Mouse (Mus musculus): ENCODE measurements at regions not wholly inside any gene's neighbourhood (a gene's known extent, or its start where the extent isn't known, plus 50 kb on each side); places are given as distances from the start of the nearest gene placed in this dataset.

DNA sequence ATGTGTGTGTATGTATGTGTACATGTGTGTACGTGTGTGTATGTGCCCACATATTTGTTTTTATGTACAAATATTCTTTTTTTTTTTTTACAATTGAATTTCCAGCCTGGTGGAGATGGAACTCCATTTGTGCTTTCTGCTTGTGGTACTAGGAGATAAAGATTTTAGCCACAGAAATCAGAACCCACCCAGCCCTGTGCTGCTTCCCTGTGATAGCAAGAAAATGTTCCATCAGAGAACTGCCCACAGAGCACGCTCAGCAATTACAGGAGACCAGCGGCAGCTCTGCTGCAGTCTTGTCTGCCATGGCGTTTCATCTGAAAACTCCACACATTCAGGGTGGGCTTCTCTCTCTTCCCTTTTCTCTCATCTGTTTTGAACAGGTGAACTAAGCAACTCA lies 118.7 kb upstream of the L3mbtl4 start:
- no peak overlapping the region for H3K4me3 ChIP-seq (ENCODE audit: low read depth, low read length)
- no peaks in the 10 kb centered on the region for H3K36me3 ChIP-seq (ENCODE audit: insufficient read depth)
- no peak for DNase-seq
- no peak for TF ChIP-seq CTCF (IDR thresholded peaks at IDR 0.05; ENCODE audit: low read depth)
- peaks cover 8% of the 10 kb centered on the region for H3K4me1 ChIP-seq (ENCODE audit: insufficient read depth)
- ATAC-seq (ENCODE audit: insufficient read depth) = no peak
- H3K27ac ChIP-seq (ENCODE audit: low read depth) = no peak overlapping the region
- no peak overlapping the region for H3K4me2 ChIP-seq
- H3K9ac ChIP-seq = no peak overlapping the region
- whole genome bisulfite sequencing = 79% methylated on average over 4 of the region's 4 CpGs
- H3K9me3 ChIP-seq (ENCODE audit: low read depth, low read length) = no peaks in the 10 kb centered on the region
- H3K27me3 ChIP-seq (ENCODE audit: insufficient read depth, low read length) = no peaks in the 10 kb centered on the region

GRCm38 (mm10) chr17:68158172-68158651 lies 115.4 kb upstream of the L3mbtl4 start:
- H3K4me1 ChIP-seq (ENCODE audit: insufficient read depth) = peaks cover 8% of the 10 kb centered on the region
- no peak overlapping the region for H3K9ac ChIP-seq
- ATAC-seq (ENCODE audit: insufficient read depth) (peak; percentile 95), DNase-seq (peak; percentile 85)
- no peaks in the 10 kb centered on the region for H3K27me3 ChIP-seq (ENCODE audit: insufficient read depth, low read length)
- TF ChIP-seq CTCF (IDR thresholded peaks at IDR 0.05; ENCODE audit: low read depth) = no peak
- no peak overlapping the region for H3K4me3 ChIP-seq (ENCODE audit: low read depth, low read length)
- WGBS = 33% methylated on average over 13 of the region's 13 CpGs
- no peaks in the 10 kb centered on the region for H3K36me3 ChIP-seq (ENCODE audit: insufficient read depth)
- no peaks in the 10 kb centered on the region for H3K9me3 ChIP-seq (ENCODE audit: low read depth, low read length)
- peak overlapping the region; percentile 85 for H3K27ac ChIP-seq (ENCODE audit: low read depth)
- H3K4me2 ChIP-seq = no peak overlapping the region

GRCm38 (mm10) chr17:68161107-68161506 lies 112.5 kb upstream of the L3mbtl4 start:
- Histone ChIP-seq H3K9me3 (ENCODE audit: low read depth, low read length) (no peaks in the 10 kb centered on the region), H3K27ac (ENCODE audit: low read depth) (no peak overlapping the region), H3K4me3 (ENCODE audit: low read depth, low read length) (no peak overlapping the region), H3K9ac (no peak overlapping the region), H3K4me1 (ENCODE audit: insufficient read depth) (peaks cover 22% of the 10 kb centered on the region), H3K36me3 (ENCODE audit: insufficient read depth) (no peaks in the 10 kb centered on the region), H3K27me3 (ENCODE audit: insufficient read depth, low read length) (no peaks in the 10 kb centered on the region), H3K4me2 (no peak overlapping the region)
- no peak for TF ChIP-seq CTCF (IDR thresholded peaks at IDR 0.05; ENCODE audit: low read depth)
- no peak for DNase-seq
- ATAC-seq (ENCODE audit: insufficient read depth) = no peak
- 76% methylated on average over 2 of the region's 2 CpGs for WGBS

GRCm38 (mm10) chr17:68163545-68163944 lies 110.1 kb upstream of the L3mbtl4 start:
- H3K27ac ChIP-seq (ENCODE audit: low read depth) = peak overlapping the region; percentile 81
- DNase-seq = peak; percentile 86

GRCm38 (mm10) chr17:68164666-68165065 lies 108.9 kb upstream of the L3mbtl4 start:
- WGBS = 46% methylated on average over 2 of the region's 2 CpGs
- Histone ChIP-seq H3K27ac (ENCODE audit: low read depth) (peak overlapping the region; percentile 81), H3K4me2 (peak overlapping the region; percentile 18), H3K9ac (no peak overlapping the region), H3K4me1 (ENCODE audit: insufficient read depth) (peaks cover 17% of the 10 kb centered on the region), H3K36me3 (ENCODE audit: insufficient read depth) (no peaks in the 10 kb centered on the region), H3K27me3 (ENCODE audit: insufficient read depth, low read length) (no peaks in the 10 kb centered on the region), H3K4me3 (ENCODE audit: low read depth, low read length) (no peak overlapping the region), H3K9me3 (ENCODE audit: low read depth, low read length) (no peaks in the 10 kb centered on the region)
- TF ChIP-seq CTCF (IDR thresholded peaks at IDR 0.05; ENCODE audit: low read depth) = no peak
- ATAC-seq (ENCODE audit: insufficient read depth) (peak; percentile 37; the same call in 1 of the 2 replicates), DNase-seq (peak; percentile 59)

More at GRCm38 (mm10) chr17:68163545-68163944, 110.1 kb upstream of the L3mbtl4 start:
- Histone ChIP-seq H3K9me3 (ENCODE audit: low read depth, low read length) (no peaks in the 10 kb centered on the region), H3K9ac (no peak overlapping the region), H3K4me3 (ENCODE audit: low read depth, low read length) (no peak overlapping the region), H3K4me2 (no peak overlapping the region), H3K4me1 (ENCODE audit: insufficient read depth) (peaks cover 17% of the 10 kb centered on the region), H3K36me3 (ENCODE audit: insufficient read depth) (no peaks in the 10 kb centered on the region), H3K27me3 (ENCODE audit: insufficient read depth, low read length) (no peaks in the 10 kb centered on the region)
- 24% methylated on average over 4 of the region's 4 CpGs for WGBS
- no peak for ATAC-seq (ENCODE audit: insufficient read depth)
- no peak for TF ChIP-seq CTCF (IDR thresholded peaks at IDR 0.05; ENCODE audit: low read depth)

- Histone ChIP-seq H3K27me3 (ENCODE audit: insufficient read depth, low read length) (no peaks in the 10 kb centered on the region), H3K4me1 (ENCODE audit: insufficient read depth) (peaks cover 17% of the 10 kb centered on the region), H3K4me2 (peak overlapping the region; percentile 18), H3K36me3 (ENCODE audit: insufficient read depth) (no peaks in the 10 kb centered on the region), H3K27ac (ENCODE audit: low read depth) (peak overlapping the region; percentile 81), H3K4me3 (ENCODE audit: low read depth, low read length) (no peak overlapping the region), H3K9me3 (ENCODE audit: low read depth, low read length) (no peaks in the 10 kb centered on the region), H3K9ac (no peak overlapping the region)
- ATAC-seq (ENCODE audit: insufficient read depth) = peak; percentile 89
- WGBS = 13% methylated on average over 15 of the region's 15 CpGs
- no peak for TF ChIP-seq CTCF (IDR thresholded peaks at IDR 0.05; ENCODE audit: low read depth)
- peak; percentile 91 for DNase-seq
These were observed 108.3 kb upstream of the L3mbtl4 start for GRCm38 (mm10) chr17:68165171-68165825.

GRCm38 (mm10) chr17:68166397-68166796 lies 107.2 kb upstream of the L3mbtl4 start:
- peak overlapping the region; percentile 81; the same call in 1 of the 2 replicates for H3K27ac ChIP-seq (ENCODE audit: low read depth)
- DNase-seq (peak; percentile 89), ATAC-seq (ENCODE audit: insufficient read depth) (no peak)
- H3K9ac ChIP-seq = no peak overlapping the region
- TF ChIP-seq CTCF (IDR thresholded peaks at IDR 0.05; ENCODE audit: low read depth) = peak; percentile 79
- peaks cover 17% of the 10 kb centered on the region for H3K4me1 ChIP-seq (ENCODE audit: insufficient read depth)
- no peaks in the 10 kb centered on the region for H3K9me3 ChIP-seq (ENCODE audit: low read depth, low read length)
- no peaks in the 10 kb centered on the region for H3K36me3 ChIP-seq (ENCODE audit: insufficient read depth)
- H3K4me2 ChIP-seq = no peak overlapping the region
- WGBS = 50% methylated on average over 4 of the region's 4 CpGs
- H3K27me3 ChIP-seq (ENCODE audit: insufficient read depth, low read length) = no peaks in the 10 kb centered on the region
- H3K4me3 ChIP-seq (ENCODE audit: low read depth, low read length) = no peak overlapping the region
